Mouse (Mus musculus) CH12.LX (cell line): Measurements from ENCODE around the gene Aadat. TPM values are rescaled to one million over a fixed set of nuclear protein-coding genes. Genes with fewer than 3 reads are reported as not detected.

Experiments used
- DNase-seq: peaks from one replicate; pipeline ENCODE4 v3.0.0-alpha.2; 2013; ENCODE audit errors: extremely low read depth
- H3K27ac ChIP-seq: 2 replicates; pipeline ENCODE4 v1.5.1; 2012; ENCODE audit warnings: low read depth, mild to moderate bottlenecking, control low read depth, moderate library complexity; ENCODE audit not compliant: insufficient read depth
- H3K27me3 ChIP-seq: replicated peaks from 2 replicates; pipeline ENCODE3; 2012; ENCODE audit warnings: inconsistent platforms
- H3K36me3 ChIP-seq, 2 experiments: replicated peaks in 1 of 2; 2 replicates each; pipeline versions ENCODE3 to v1.6.1; 2012; ENCODE audit warnings: inconsistent platforms in 1 of 2, low read length in 1 of 2, mild to moderate bottlenecking in 1 of 2, mixed read lengths in 1 of 2, moderate library complexity in 1 of 2; ENCODE audit not compliant: control insufficient read depth in 1 of 2, insufficient read depth in 1 of 2
- H3K4me1 ChIP-seq, 2 experiments: 2 replicates each; pipeline ENCODE4 v1.6.1; 2012; ENCODE audit warnings: inconsistent platforms in 1 of 2, moderate library complexity in 1 of 2; ENCODE audit not compliant: insufficient read depth in 2 of 2, control insufficient read depth in 1 of 2
- H3K4me2 ChIP-seq: 2 replicates; pipeline ENCODE4 v1.6.1; 2012; ENCODE audit warnings: low read depth, mild to moderate bottlenecking, control low read depth; ENCODE audit not compliant: poor library complexity, insufficient read depth, severe bottlenecking
- H3K4me3 ChIP-seq, 3 experiments: fragments of 150-350 bp in 1 of 3; sonication (generic) in 1 of 3; replicated peaks in 1 of 3; 2 replicates each; pipeline versions ENCODE3 to v1.5.1; 2011 to 2012; ENCODE audit warnings: low read depth in 2 of 3, low read length in 2 of 3, mild to moderate bottlenecking in 2 of 3, moderate library complexity in 2 of 3, control low read depth in 1 of 3, improper control_type of control experiment in 1 of 3, inconsistent platforms in 1 of 3, mixed read lengths in 1 of 3; ENCODE audit not compliant: poor library complexity in 1 of 3
- H3K79me2 ChIP-seq: replicated peaks from 2 replicates; pipeline ENCODE4 v1.6.1; 2012; ENCODE audit warnings: mild to moderate bottlenecking, moderate library complexity; ENCODE audit not compliant: control insufficient read depth, poor library complexity, insufficient read depth, severe bottlenecking; ENCODE audit errors: extremely low read depth
- H3K9ac ChIP-seq: 2 replicates; pipeline ENCODE4 v1.6.1; 2012; ENCODE audit warnings: low read depth, mild to moderate bottlenecking, control low read depth, moderate library complexity; ENCODE audit not compliant: insufficient read depth
- H3K9me3 ChIP-seq: replicated peaks from 2 replicates; pipeline ENCODE3; 2012; ENCODE audit warnings: low read length, inconsistent platforms, mixed read lengths
- CTCF ChIP-seq, 2 experiments: IDR thresholded peaks in 1 of 2; conservative IDR thresholded peaks in 1 of 2; 2 replicates each; pipeline ENCODE4 v1.5.1; 2011 to 2012; ENCODE audit warnings: low read depth in 2 of 2, low read length in 2 of 2, improper control_type of control experiment in 1 of 2, inconsistent platforms in 1 of 2, mild to moderate bottlenecking in 1 of 2, moderate library complexity in 1 of 2
- E2F4 ChIP-seq: IDR thresholded peaks from 2 replicates; pipeline ENCODE4 v1.6.1; 2011; ENCODE audit warnings: low read depth, low read length, improper control_type of control experiment; ENCODE audit not compliant: insufficient replicate concordance
- MAFK ChIP-seq: IDR thresholded peaks from 2 replicates; pipeline ENCODE4 v1.6.1; 2011; ENCODE audit warnings: low read length, improper control_type of control experiment; ENCODE audit not compliant: insufficient replicate concordance
- NELFE ChIP-seq: IDR thresholded peaks from 2 replicates; pipeline ENCODE4 v1.6.1; 2011; ENCODE audit warnings: low read depth, low read length, improper control_type of control experiment
- PAX5 ChIP-seq: IDR thresholded peaks from 2 replicates; pipeline ENCODE4 v1.6.1; 2012; ENCODE audit warnings: low read length, inconsistent platforms, mixed read lengths
- RAD21 ChIP-seq: IDR thresholded peaks from 2 replicates; pipeline ENCODE4 v1.6.1; 2011; ENCODE audit warnings: low read depth, mild to moderate bottlenecking, low read length, improper control_type of control experiment, moderate library complexity
- SMC3 ChIP-seq: IDR thresholded peaks from 2 replicates; pipeline ENCODE4 v1.6.1; 2011; ENCODE audit warnings: low read depth, low read length, improper control_type of control experiment
- TBP ChIP-seq: conservative IDR thresholded peaks from 2 replicates; pipeline ENCODE4 v1.6.1; 2011; ENCODE audit warnings: low read depth, low read length, improper control_type of control experiment
- ZC3H11A ChIP-seq: IDR thresholded peaks from 2 replicates; pipeline ENCODE4 v1.6.1; 2012; ENCODE audit warnings: low read depth, mild to moderate bottlenecking, inconsistent platforms, low read length, improper control_type of control experiment
- dilution Hi-C: fragments of 300-500 bp; cut with MboI; formaldehyde crosslinking; loops from 2 replicates; pipeline ENCODE4 v1.14.3; 2020; ENCODE audit warnings: low sequenced_read_pairs; ENCODE audit not compliant: extremely low pct_unique_long_range_greater_than_20kb, extremely low pct_ligation_motif_present
- in situ Hi-C: fragments of 300-500 bp; cut with MboI; formaldehyde crosslinking; loops from 3 replicates; pipeline ENCODE4 v1.14.3; 2019; ENCODE audit warnings: low sequenced_read_pairs, low pct_ligation_motif_present, low pct_unique_long_range_greater_than_20kb, mixed read lengths
- polyA plus RNA-seq: library from polyadenylated mRNA; unstranded; fragments of >175 nt; gene quantifications from 2 replicates; pipeline ENCODE4 v1.2.1, GENCODE M21; 2012; ENCODE audit warnings: low read depth; ENCODE audit not compliant: insufficient read length
- total RNA-seq, 2 experiments: library from RNA; depleted of rRNA; stranded (reverse); fragments of 300-350 nt in 1 of 2; fragments of >200 nt in 1 of 2; gene quantifications; 2 replicates each; pipeline ENCODE4 v1.2.3; 2012 to 2014

Gene Aadat
- total and polyA plus RNA-seq, 3 experiments = not detected

GRCm38 (mm10) chr8:60594761-60595160 is 89.0 kb downstream of the Aadat start:
- H3K27me3 ChIP-seq = no peaks in the 10 kb centered on the region
- no peak overlapping the region for H3K4me3 ChIP-seq
- no peak overlapping the region for H3K9ac ChIP-seq
- H3K27ac ChIP-seq = no peak overlapping the region
- no peak overlapping the region for H3K4me2 ChIP-seq
- no peaks in the 10 kb centered on the region for H3K4me1 ChIP-seq
- no peaks in the 10 kb centered on the region for H3K79me2 ChIP-seq
- H3K9me3 ChIP-seq = no peaks in the 10 kb centered on the region
- in situ Hi-C loops = no loop called here
- TF ChIP-seq TBP (no peak), ZC3H11A (peak; percentile 23; the same call in 1 of the 2 replicates), PAX5 (no peak), SMC3 (peak; percentile 79), CTCF (conservative IDR thresholded peaks at IDR 0.05 in 1 of 2, IDR thresholded peaks at IDR 0.05 in 1 of 2; ENCODE audit: low read depth in 2 of 2, low read length in 2 of 2) (peak; percentile 45 to 82), E2F4 (no peak), RAD21 (peak; percentile 82), NELFE (no peak), MAFK (no peak)
- DNase-seq = peak; percentile 42
- no peaks in the 10 kb centered on the region for H3K36me3 ChIP-seq
- dilution Hi-C loops = no loop called here

Other genes starting within 250 kb of the Aadat start
- gene Gm10283, start 2.7 kb upstream of the Aadat start, total RNA-seq (2012; rRNA removed) = not detected in 2 replicates
- not detected in 2 replicates for gene Gm10283, start 2.7 kb upstream of the Aadat start, total RNA-seq (2014; rRNA removed)
- not detected in 2 replicates for gene Gm10283, start 2.7 kb upstream of the Aadat start, polyA plus RNA-seq
- 0.29 and 0.98 TPM in 2 replicates for gene Mfap3l, start 126.9 kb downstream of the Aadat start, total RNA-seq (2012; rRNA removed)
- 0.05 and 0.08 TPM in 2 replicates for gene Mfap3l, start 126.9 kb downstream of the Aadat start, total RNA-seq (2014; rRNA removed)
- 0.12 and 0.24 TPM in 2 replicates for gene Mfap3l, start 126.9 kb downstream of the Aadat start, polyA plus RNA-seq